Mouse (Mus musculus) thymus, postnatal 0 days (tissue): ENCODE results near the gene Map3k9. TPM values are rescaled to one million over a fixed set of nuclear protein-coding genes. Genes with fewer than 3 reads are reported as not detected.

Source experiments
- DNase-seq: peaks from one replicate; pipeline ENCODE4 v3.0.0-alpha.2; 2015; ENCODE audit warnings: low spot score
- polyA plus RNA-seq: library from polyadenylated mRNA; unstranded; fragments of >200 nt; fragmentation: Nextera tagmentation; extraction: Ambion mirVana; gene quantifications from 2 replicates; pipeline ENCODE4 v1.2.1, GENCODE M21; 2015

The Map3k9 gene
- polyA plus RNA-seq, 1 experiment from 2014 or later = 0.29 TPM

DNA sequence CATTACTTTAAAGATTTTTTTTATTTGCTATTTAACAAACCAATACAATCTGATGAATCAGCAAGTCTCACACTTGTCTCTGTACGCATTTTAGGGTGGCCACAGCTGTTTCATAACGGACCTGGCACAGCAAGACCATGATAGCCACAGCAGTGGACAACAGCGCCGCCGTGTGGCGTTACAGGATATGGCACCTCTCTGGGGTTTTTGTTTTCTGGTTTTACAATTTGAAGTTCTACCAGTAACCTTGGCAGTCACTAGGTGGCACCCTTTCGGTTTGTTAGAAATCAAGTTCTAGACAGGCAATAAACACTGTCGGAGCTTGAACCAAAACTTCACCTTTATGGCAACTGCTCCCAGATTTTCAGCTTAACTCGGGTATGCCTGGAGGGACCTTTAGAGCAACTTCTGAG, 7.7 kb upstream of the Map3k9 start:
- DNase-seq = peak; percentile 88

DNA sequence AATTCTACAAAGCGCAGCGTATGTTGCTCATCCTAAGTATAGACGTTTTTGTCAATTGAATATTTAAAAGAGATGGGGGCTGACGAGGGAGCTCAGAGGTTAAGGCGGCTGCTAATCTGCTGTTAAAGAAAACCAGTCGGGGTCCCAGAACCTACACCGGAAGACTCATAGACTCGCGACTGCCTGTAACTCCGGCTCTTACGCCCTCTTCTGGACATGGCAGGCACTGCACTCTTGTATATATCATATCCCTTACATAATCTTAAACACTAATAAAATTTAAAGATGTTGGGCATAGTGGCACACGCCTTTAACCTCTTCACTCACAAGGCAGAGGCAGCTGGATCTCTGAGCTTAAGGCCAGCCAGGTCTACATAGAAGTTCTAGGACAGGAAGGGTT, 6.3 kb upstream of the Map3k9 start:
- DNase-seq = no peak

DNA sequence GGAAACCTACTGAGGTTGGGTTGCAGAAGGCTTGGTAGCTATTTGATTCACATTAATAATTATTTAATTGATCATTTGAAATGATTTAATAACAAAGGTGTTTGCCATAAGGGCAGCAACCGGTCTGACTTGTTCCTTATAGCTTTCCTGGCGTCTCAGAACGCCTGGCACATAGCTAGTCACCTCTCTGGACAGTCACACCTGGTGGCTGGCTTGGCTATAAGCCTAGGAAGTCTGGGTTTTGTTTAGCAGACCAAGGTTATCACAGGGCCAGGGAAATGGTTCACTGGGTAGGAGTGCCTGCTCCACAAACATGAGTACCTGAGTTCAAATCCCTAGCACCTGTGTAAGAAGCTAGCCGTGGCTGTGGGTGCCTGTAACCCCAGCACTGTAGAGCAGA, 2.3 kb upstream of the Map3k9 start:
- DNase-seq = no peak

DNA sequence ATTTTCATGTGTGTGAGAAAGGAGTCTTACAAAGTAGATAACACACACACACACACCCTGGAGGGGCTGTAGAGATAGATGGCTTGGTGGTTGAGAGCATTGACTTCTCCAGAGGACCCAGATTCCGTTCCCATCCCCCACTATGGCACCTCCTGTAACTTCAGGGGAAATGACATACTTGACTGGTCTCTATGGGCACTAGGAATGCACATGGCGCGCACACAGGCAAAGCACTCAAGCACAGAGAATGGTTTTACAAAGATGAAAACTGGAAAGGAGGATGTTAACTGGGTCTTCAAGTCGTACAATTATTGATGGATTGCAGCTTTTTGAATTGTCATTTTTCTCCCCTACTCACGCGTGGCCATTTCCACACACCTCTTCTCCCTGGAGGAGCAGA, 1.6 kb upstream of the Map3k9 start:
- DNase-seq = no peak

DNA sequence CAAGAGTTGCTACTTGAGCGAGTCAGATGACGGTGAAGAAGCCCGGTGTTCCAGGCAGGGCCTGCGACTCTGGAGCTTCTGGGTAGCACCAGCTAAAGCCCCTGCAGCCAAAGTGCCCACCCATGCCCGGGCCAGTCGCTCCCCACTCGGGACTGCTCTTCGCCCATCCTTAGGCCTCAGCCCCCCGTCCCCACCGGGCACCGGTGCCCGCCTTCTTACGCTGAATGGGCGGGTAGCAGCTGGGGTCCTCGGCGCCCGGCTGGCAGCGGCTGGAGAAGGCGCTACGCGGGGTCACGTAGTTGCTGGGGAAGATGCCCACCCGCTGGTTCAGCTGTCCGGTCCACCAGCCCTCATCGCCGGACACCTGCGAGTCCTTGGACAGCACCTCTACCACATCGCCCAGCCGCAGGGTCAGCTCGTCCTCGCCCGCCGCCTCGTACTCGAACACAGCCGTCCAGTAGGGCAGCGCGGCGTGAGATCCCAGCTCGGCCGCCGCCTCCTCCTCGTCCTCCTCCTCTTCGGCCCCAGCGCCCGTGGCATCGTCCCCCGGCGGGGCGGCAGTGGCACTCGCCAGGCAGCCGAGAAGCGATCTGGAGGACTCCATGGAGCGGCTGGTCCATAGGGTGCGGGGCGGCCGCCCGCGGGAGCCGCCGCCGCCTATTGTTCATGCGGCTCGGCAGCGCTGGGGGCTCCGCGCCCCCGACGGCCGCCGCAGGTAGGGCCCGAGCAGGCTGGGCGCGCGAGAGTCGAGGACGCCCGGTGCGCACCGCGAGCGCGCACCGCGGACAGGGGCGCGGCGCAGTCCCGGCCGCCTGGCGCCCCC, 493 bp downstream of the Map3k9 start:
- peak; percentile 2 for DNase-seq

DNA sequence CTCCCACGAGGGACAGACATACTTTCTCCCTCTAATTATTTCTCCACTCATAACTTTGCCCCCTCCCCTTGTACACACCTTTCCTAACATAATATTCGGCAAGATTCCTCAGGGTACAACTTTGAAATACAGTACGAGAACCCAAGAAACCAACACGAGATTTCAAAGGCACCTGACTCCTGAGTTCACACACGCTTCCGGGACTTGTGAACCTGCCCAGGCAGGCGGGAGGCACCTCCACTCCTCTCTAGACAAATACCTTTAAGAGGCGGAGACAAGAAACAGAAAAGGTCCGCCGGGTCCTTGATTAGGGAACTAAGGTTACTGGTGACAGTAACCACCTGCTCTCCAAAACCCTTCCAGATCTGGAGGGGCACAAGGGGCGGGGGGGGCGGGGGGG, 1.1 kb downstream of the Map3k9 start:
- peak; percentile 44 for DNase-seq

DNA sequence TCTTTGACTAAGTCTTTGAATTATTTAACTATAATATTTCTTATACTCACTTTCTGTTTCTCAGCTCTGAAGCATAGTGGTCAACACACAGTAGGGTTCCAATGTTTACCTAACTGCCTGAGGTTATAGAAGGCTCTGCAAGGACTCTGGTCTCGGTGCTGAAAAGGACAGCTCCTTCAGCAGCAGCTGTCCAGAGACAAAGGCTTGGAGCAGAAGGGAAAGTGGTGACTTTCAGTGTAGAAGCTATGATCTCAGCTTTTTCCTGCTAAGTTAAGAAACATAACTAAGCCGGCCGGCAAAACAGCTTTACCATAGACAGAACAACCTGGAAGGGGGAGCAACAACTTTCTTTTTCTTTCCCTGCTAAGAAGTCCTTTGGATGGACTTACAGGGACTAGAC, 4.8 kb downstream of the Map3k9 start:
- peak; percentile 23 for DNase-seq

DNA sequence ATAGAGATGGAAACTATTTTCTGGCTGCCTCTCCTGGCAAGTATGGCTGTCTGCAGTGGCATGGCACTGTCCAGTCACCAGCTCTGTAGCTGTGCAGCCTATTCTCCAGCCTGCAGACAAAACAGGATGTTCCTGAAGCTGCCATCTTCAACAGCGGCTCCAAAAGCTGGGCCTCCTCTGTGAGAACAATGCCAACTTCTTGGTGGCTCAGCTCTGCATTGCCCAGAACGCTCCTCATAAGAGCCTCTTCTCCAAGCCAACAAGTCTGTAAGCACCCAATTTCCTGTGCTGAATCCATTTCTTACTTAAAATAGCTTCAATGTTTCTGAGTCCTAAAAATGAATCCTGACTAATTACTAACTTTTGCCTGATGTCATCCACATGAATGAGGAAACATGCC, 5.3 kb downstream of the Map3k9 start:
- no peak for DNase-seq

DNA sequence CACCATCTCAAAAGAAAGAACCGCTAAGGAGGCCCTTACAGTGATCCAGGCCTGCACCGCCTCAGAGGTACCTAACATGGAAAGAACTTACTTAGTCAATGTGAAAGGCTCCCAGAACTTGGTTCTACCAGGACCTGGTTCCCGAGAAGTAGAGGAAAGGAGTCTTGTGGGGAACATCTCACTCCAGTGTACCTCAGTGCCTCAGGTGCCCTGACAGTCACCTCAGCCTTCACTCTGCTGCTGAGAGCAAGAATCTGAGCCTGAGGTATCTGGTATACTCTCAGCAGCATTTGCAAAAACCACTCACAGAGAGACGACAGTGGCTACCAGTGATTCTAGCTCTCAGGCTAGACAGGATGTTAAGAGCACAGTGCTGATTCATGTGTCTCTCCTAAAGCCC, 6.8 kb downstream of the Map3k9 start:
- DNase-seq = no peak

DNA sequence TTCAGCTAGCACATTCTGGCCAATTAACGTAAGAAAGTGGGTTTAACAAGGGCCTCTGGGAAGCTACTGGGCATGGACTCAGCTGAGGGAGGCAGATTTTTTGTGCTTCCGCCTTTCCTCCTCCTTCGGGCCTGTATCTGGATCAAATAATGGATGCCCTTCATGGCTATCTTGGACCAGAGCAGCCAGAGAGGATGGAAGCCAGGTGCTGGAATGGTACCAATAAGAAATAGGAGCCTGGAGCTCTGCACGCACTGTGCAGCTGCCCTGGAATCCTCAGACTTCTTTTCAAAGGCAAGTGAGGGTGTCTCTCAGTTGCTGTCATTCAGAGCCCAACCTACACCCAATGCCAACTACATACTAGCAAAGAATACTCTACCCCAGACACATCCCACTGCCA, 11.5 kb downstream of the Map3k9 start:
- no peak for DNase-seq

DNA sequence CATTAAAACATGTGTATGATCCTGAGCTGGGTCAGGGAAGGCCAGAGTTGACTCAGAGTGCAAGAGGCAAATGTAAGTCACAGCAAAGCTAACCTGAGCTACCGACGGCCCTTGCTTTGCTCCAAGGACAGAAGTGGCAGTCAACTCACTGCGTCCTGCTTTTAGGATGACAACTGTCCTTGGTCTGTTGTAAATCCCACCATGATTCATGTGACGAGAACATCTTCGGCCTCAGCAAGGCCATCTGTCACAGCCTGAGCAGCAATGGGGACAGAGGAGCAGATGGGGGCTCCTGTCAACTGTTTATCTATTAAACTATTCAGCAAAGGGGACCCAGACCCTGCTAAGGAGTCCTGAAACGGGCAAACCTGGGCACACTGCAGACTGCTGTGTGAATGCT, 15.6 kb downstream of the Map3k9 start:
- no peak for DNase-seq

DNA sequence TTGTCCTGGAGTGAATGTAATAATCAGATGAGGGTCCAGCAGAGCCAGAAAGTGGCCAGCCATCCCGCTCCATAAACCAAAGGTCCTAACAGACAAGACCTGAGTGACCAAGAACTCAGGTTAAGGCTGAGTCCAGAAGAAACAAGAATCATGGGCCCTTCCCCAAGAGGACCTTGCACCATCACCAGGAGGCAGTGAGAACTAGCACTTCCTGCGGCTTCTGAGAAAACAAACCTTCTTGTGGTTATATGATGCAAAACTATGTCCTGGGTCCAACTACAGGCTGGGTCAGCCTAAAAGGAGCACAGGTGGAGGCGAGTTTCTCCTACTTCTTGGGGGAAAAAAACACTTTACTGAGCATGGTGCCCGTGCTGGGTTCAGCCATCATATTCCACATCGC, 16.6 kb downstream of the Map3k9 start:
- no peak for DNase-seq

DNA sequence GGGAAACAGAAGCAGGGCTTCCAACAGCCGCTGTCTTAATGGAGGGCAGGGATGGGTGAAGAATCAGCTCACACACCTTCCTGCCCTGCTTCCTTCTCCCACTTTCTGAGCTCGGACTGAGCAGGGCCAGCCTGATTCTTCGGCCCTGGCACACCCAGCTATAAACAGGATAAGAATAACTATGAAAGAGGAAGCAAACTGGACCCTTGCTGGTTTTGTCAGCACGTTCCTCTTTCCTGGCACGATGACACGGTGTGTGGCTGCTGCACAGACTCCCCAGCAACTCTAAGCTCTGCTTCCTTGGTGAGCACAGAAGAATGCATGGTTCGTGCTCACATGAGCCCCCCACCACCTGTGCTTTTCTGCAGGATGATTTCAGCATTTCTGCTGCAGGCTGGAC, 26.3 kb downstream of the Map3k9 start:
- DNase-seq = no peak

DNA sequence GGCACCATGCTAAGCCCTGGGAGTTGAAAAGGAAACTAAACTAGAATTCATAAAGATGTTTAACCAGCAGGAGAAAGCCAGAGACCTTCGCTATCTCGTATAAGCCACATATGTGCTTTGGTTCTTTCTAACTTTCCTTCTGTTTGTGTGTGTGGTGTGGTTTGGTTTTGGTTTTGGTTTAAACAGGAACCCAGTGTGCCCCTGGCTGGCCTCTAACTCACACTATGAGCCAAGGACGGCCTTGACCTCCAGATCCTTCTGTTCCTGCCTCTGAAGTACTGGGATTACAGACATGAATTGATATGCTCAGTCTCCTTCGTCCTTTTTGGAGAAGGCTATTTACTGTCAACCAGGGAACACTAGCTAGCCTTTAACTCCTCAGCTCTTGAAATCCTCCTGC, 29.9 kb downstream of the Map3k9 start:
- no peak for DNase-seq

DNA sequence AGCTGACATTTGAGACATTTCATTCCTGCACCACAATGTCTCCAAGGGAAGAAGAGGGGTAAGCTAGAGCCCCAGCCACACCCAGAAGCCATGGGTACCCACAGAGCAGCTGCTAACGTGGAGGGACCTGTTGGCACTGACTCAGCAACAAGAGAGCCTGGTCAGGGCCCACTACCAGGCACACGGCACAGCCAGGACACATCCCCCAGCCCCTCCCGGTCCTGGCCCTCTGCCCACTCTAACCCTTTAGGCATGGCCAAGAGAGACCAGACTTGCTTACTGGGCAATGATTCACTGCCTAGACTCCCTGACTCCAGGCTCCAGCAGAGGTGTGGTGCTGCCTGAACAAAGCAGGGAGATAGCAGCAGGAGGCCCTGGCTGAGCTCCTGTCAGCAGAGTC, 32.1 kb downstream of the Map3k9 start:
- DNase-seq = no peak

DNA sequence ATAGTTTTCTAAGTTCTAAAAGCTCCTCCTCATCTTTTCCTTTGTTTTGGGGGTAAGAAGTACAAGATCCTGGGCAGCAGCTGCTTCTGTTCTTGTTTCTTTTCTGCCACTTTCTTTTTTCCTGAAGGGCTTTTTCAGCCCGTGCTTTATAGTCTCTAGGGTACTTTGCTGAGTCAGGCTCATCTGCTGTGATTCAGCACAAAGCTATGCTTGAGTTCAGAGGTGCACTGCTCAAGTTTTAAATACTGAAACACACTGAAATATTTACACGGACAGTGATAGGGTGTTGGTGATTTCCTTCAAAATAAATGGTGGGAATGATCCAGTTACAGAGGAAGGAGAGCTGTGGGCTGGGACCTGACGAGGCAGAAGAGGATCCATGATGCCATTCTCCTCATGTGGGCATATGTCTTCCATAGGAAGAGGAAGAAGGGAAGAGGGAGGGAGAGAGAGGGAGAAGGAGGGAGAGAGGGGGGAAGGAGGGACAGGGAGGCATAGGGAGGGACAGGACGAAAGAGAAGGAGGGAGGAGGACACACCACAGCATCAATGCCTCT, 32.9 kb downstream of the Map3k9 start:
- DNase-seq = no peak

DNA sequence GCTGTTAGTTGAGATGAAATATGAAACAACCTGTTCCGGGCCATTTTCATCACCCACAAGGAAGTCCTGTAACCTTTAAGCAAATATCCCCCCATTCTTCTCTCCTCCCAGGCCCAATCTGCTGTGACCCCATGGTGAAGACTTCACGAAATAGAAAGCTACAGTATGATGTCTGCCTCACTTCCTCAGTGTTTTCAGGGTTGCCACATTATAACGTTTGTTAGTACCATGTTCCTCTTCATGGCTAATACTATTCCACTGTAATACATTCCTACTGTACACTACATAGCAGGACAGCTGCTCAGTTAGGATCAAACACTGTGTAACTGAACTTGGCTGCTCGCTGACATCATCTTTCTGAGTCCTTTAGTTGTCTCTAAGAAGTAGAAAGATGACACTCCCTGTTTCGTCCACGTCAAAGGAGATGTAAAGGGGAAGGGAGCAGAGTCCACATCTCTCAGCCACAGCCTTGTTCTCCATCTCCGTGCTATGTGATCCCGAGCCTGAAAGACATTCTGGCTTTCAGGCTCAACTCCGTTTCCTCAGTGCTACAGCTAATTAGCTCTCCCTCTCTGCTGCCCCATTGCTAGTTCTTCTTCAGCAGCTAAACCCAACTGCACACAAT, 34.5 kb downstream of the Map3k9 start:
- DNase-seq = no peak

DNA sequence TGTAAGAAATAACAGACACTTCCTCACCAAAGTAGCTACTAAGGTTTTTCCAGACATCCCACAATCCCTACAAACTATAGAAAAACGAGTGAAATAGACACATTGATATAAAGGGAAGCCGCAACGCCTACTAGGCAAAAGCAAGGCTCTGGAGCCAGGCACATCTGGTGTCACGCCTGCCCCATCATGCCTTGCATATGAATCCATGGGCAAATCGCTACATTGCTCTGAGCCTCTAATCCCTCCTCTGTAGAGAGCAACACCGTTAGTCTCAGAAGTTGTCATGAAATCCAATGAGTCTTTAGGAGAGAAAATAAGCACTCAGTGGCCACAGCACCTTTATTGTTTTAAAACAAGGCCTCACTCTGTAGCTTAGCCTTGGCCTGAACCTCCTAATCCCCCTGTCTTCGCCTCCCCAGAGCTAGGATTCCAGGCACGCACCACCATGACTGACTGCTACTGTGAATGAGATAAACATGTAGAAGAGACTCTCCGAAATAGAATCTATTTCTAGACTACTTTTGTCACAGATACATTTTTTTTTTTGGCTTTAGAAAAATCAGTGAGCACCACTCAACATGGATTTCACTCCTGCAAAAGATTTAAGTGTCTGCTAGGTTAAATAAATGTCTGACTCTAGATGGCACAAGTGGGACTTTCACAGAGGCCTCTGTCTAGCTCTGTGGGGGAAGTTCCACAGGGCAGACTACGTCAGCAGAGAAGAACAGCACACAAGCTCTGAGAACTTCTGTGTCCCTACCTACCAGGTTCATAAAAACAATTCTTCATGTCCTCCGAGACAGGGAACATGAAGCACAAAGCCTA, 45.5 kb downstream of the Map3k9 start:
- DNase-seq = no peak

DNA sequence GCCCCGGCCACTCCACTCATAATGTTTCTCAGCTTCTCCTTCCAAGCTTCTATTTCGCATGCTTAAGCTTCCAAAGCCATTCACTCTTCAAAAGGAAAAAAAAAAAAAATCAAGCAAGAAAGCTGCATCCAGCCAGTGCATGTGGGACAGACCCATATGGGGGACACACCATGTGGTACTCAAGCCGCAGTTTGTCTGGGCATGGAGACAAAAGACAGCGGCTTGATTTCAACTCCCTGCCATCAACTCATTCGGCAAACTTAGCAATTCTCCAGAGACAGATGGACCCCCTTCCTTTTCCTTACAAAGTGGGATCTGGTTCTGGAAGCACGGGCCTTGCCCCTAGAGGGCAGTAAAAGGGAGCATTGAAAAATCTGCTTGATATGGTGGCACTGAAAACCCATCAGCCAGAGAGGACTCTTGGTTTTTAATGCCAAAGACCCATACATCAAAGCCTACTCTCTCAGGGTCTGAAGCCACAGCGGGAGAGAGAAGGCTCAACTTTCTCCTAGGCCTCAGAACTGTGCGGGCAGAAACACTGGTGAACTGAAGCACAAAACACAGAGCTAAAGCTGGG, 54.6 kb downstream of the Map3k9 start:
- DNase-seq = no peak

DNA sequence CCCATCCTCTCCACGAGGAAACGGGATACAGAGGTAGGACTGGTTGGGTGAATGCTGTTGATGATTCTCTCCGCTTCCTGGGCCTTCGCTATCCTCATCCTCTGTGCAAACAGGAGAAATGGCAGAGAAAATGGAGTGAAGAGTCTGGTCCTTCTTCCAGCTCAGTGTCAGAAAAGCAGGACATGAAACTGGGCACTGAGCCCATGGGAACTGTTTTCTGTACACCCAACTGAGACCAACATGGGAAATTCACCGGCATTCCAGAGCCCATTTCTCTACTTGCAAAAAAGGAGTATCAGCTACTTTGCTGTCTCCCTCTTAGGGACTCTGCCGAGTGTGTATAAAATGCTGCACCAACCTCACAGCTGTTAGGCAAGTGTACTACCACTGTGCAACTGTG, 56.2 kb downstream of the Map3k9 start:
- no peak for DNase-seq

DNA sequence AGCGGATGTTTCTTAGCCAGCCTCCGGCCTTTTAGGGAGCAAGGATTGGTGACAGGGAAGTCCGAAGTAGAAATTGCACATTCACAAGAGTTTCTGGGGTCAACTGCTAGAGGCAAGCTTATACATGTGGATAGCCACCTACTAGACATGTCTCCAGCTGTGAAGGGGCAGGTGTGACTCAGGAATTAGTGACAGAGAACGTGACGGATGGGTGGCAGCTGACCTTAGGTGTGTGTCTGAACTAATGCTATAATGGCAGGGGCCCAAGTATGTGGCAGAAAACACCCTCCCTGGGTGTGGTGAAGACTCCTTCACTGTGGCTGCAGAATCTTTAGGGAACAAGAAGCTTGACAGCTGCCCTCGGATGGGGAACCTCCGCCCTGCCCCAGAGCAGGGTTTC, 57.6 kb downstream of the Map3k9 start:
- no peak for DNase-seq

DNA sequence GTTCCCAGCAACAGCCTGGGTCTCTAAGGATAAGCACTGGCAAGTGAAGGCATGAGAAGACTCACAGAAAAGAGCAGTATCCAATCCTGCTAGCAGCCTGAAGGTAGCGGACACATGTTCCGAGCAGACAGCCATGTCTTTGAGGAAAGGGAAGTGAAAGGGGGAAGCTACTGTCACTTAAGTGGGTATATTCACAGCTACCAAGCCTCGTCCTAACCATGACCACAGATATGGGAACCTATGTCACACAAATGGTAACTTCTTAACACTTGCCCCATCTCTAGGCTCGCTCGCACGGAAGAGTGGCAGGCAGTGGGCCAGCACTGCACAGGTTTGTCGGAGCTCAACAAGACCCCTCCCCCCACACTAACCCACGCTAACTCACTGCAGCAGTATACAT, 61.3 kb downstream of the Map3k9 start:
- no peak for DNase-seq
